ENCODE assay signal across 10 mouse cellular contexts in genomic region chr5:64682326-64682845, GRCm38 (mm10).
DNase-seq lines count a peak whose midpoint lies in the region; ATAC-seq and TF ChIP-seq lines count a peak whose summit lies in the region.
"Had no signal": no experiment of that assay in that cellular context is flagged by ENCODE, and none has a peak within 500 bp of the region (broad histone marks: within the 10 kb centered on the region; RNA-seq: fewer than 3 reads in every experiment).

No protein-coding gene starts in this region.

- DNase-seq in adrenal gland, adult (ENCODE audit: inconsistent age in 2 of 2, low spot score in 1 of 2), result peak; percentile 51 to 76
- DNase-seq in adrenal gland, postnatal 4 days (ENCODE audit: low spot score in 2 of 2), result no peak
- DNase-seq in CD4-positive helper T cell, adult 2 months (ENCODE audit: low read depth, low spot score), result peak; percentile 35
- DNase-seq in heart, adult 2 months, result peak; percentile 57 to 71
- peak; percentile 42 for DNase-seq in lung, adult 2 months
- DNase-seq in left cerebral cortex, adult 9 months (ENCODE audit: low spot score in 2 of 2), result no peak
- DNase-seq in embryo, embryonic 9.5 days (ENCODE audit: extremely low spot score), result no peak

- peak overlapping the region; percentile 53 for H3K27ac ChIP-seq in heart, adult 2 months
- H3K27ac ChIP-seq: forebrain, embryonic 10.5 days; limb, embryonic 15.5 days had no signal

- no peak for TF ChIP-seq CTCF in heart, adult 2 months (IDR thresholded peaks at IDR 0.05)
- no peak for TF ChIP-seq CTCF in lung, adult 2 months (IDR thresholded peaks at IDR 0.05; ENCODE audit: insufficient read depth, low read length)

- H3K9ac ChIP-seq in heart, adult 2 months (ENCODE audit: low read depth, low read length), result no peak overlapping the region
- H3K9ac ChIP-seq: limb, embryonic 15.5 days had no signal

- H3K4me1 ChIP-seq in heart, adult 2 months (ENCODE audit: control insufficient read depth, insufficient read depth, low read length), result peaks cover 8% of the 10 kb centered on the region
- H3K4me1 ChIP-seq in lung, adult 2 months (ENCODE audit: control insufficient read depth, insufficient read depth, low read length), result peaks cover 7% of the 10 kb centered on the region; the same call in 1 of the 2 replicates

- peak; percentile 82 for TF ChIP-seq EP300 in heart, adult 2 months (IDR thresholded peaks at IDR 0.05; ENCODE audit: insufficient read depth, low read depth, low read length)

- no peaks in the 10 kb centered on the region for H3K79me2 ChIP-seq in heart, adult 2 months (replicated peaks; ENCODE audit: control insufficient read depth, insufficient read depth, low read length)

- H3K36me3 ChIP-seq in heart, adult 2 months (ENCODE audit: control insufficient read depth, insufficient read depth, low read length), result no peaks in the 10 kb centered on the region
- H3K36me3 ChIP-seq: forebrain, embryonic 10.5 days; limb, embryonic 15.5 days had no signal

- ATAC-seq in frontal cortex, adult (ENCODE audit: low TSS enrichment), result no peak

- no peak overlapping the region for H3K4me3 ChIP-seq in heart, adult 2 months
- no peak overlapping the region for H3K4me3 ChIP-seq in lung, adult 2 months (replicated peaks; ENCODE audit: extremely low read depth, low read depth, low read length)
- H3K4me3 ChIP-seq: forebrain, embryonic 10.5 days; limb, embryonic 15.5 days had no signal

- intact Hi-C loops in heart, adult 2 months (cut with DNase I), result loop anchor here (1.0 to 5.0 kb wide), 4 partner anchors 18 to 295 kb away; no protein-coding TSS in a partner anchor

- WGBS in heart, adult 2 months, result 48% methylated on average over 7 of the region's 7 CpGs
- 54% methylated on average over 7 of the region's 7 CpGs for WGBS in lung, adult 2 months

- TF ChIP-seq POLR2A in heart, adult 2 months (IDR thresholded peaks at IDR 0.05; ENCODE audit: insufficient read depth, low read depth, low read length), result no peak
- TF ChIP-seq POLR2A in lung, adult 2 months (IDR thresholded peaks at IDR 0.05; ENCODE audit: borderline replicate concordance, extremely low read depth, low read depth, low read length), result no peak

- H3K27me3 ChIP-seq in heart, adult 2 months (ENCODE audit: control insufficient read depth, insufficient read depth, low read length), result no peaks in the 10 kb centered on the region
- H3K27me3 ChIP-seq: limb, embryonic 15.5 days had no signal

Comparison
In these comparisons a context has a peak if more than half of its experiments do, and no peak if none do; other contexts are left out.
1. DNase-seq: peak in adrenal gland, adult (2 of 2), CD4-positive helper T cell, adult 2 months (single experiment), heart, adult 2 months (2 of 2) and lung, adult 2 months (single experiment); none in adrenal gland, postnatal 4 days (0 of 2), left cerebral cortex, adult 9 months (0 of 2) and embryo, embryonic 9.5 days (single experiment).